Mouse (Mus musculus): Measurements from ENCODE around the gene Cux1. TPM values are rescaled to one million over a fixed set of nuclear protein-coding genes. Genes with fewer than 3 reads are reported as not detected.

The Cux1 gene
- polyA plus RNA-seq, 1 experiment from 2014 or later, result 100 TPM

- H3K36me3 ChIP-seq (ENCODE audit: control insufficient read depth, insufficient read depth, low read length), result no peaks in the 10 kb centered on the region
- WGBS, result 56% methylated on average over 4 of the region's 4 CpGs
- peak; percentile 20; the same call in 1 of the 2 replicates for ATAC-seq
- H3K4me1 ChIP-seq (ENCODE audit: control insufficient read depth, insufficient read depth, low read depth, low read length), result peaks cover 17% of the 10 kb centered on the region
- peak overlapping the region; percentile 50 for H3K27ac ChIP-seq (ENCODE audit: low read depth, low read length)
- H3K9me3 ChIP-seq (ENCODE audit: control insufficient read depth, low read length), result no peaks in the 10 kb centered on the region
- no peaks in the 10 kb centered on the region for H3K27me3 ChIP-seq (replicated peaks; ENCODE audit: control insufficient read depth, insufficient read depth, low read length)
- H3K4me2 ChIP-seq (ENCODE audit: low read length), result no peak overlapping the region
- H3K4me3 ChIP-seq (ENCODE audit: low read length), result no peak overlapping the region
- H3K9ac ChIP-seq (ENCODE audit: low read depth, low read length), result no peak overlapping the region
Measured at GRCm38 (mm10) chr5:136427121-136427771, 140.0 kb downstream of the Cux1 start.

- ATAC-seq, result no peak
- 95% methylated on average over 2 of the region's 2 CpGs for WGBS
- no peak overlapping the region for H3K9ac ChIP-seq (ENCODE audit: low read depth, low read length)
- H3K4me1 ChIP-seq (ENCODE audit: control insufficient read depth, insufficient read depth, low read depth, low read length), result peaks cover 7% of the 10 kb centered on the region
- no peaks in the 10 kb centered on the region for H3K9me3 ChIP-seq (ENCODE audit: control insufficient read depth, low read length)
- no peak overlapping the region for H3K4me2 ChIP-seq (ENCODE audit: low read length)
- H3K27ac ChIP-seq (ENCODE audit: low read depth, low read length), result no peak overlapping the region
- no peaks in the 10 kb centered on the region for H3K36me3 ChIP-seq (ENCODE audit: control insufficient read depth, insufficient read depth, low read length)
- no peak overlapping the region for H3K4me3 ChIP-seq (ENCODE audit: low read length)
- H3K27me3 ChIP-seq (replicated peaks; ENCODE audit: control insufficient read depth, insufficient read depth, low read length), result no peaks in the 10 kb centered on the region
Measured at GRCm38 (mm10) chr5:136422948-136423347, 144.3 kb downstream of the Cux1 start.

GRCm38 (mm10) chr5:136421885-136422284, 145.4 kb downstream of the Cux1 start:
- no peaks in the 10 kb centered on the region for H3K4me1 ChIP-seq (ENCODE audit: control insufficient read depth, insufficient read depth, low read depth, low read length)
- H3K4me3 ChIP-seq (ENCODE audit: low read length), result no peak overlapping the region
- WGBS, result 96% methylated on average over 3 of the region's 3 CpGs
- no peak overlapping the region for H3K4me2 ChIP-seq (ENCODE audit: low read length)
- H3K9ac ChIP-seq (ENCODE audit: low read depth, low read length), result no peak overlapping the region
- H3K27ac ChIP-seq (ENCODE audit: low read depth, low read length), result no peak overlapping the region
- no peaks in the 10 kb centered on the region for H3K36me3 ChIP-seq (ENCODE audit: control insufficient read depth, insufficient read depth, low read length)
- ATAC-seq, result no peak
- H3K27me3 ChIP-seq (replicated peaks; ENCODE audit: control insufficient read depth, insufficient read depth, low read length), result no peaks in the 10 kb centered on the region
- H3K9me3 ChIP-seq (ENCODE audit: control insufficient read depth, low read length), result no peaks in the 10 kb centered on the region

GRCm38 (mm10) chr5:136421316-136421715, 146.0 kb downstream of the Cux1 start:
- Histone ChIP-seq H3K9me3 (ENCODE audit: control insufficient read depth, low read length) (no peaks in the 10 kb centered on the region), H3K27ac (ENCODE audit: low read depth, low read length) (no peak overlapping the region), H3K4me2 (ENCODE audit: low read length) (no peak overlapping the region), H3K4me1 (ENCODE audit: control insufficient read depth, insufficient read depth, low read depth, low read length) (no peaks in the 10 kb centered on the region), H3K4me3 (ENCODE audit: low read length) (no peak overlapping the region), H3K36me3 (ENCODE audit: control insufficient read depth, insufficient read depth, low read length) (no peaks in the 10 kb centered on the region), H3K9ac (ENCODE audit: low read depth, low read length) (no peak overlapping the region), H3K27me3 (replicated peaks; ENCODE audit: control insufficient read depth, insufficient read depth, low read length) (no peaks in the 10 kb centered on the region)
- ATAC-seq, result no peak
- WGBS, result 91% methylated on average over 3 of the region's 3 CpGs

- 87% methylated on average over 3 of the region's 3 CpGs for WGBS
- Histone ChIP-seq H3K36me3 (ENCODE audit: control insufficient read depth, insufficient read depth, low read length) (no peaks in the 10 kb centered on the region), H3K4me2 (ENCODE audit: low read length) (no peak overlapping the region)
Measured at GRCm38 (mm10) chr5:136420342-136420741, 146.9 kb downstream of the Cux1 start.

GRCm38 (mm10) chr5:136417891-136418290, 149.4 kb downstream of the Cux1 start:
- H3K9me3 ChIP-seq (ENCODE audit: control insufficient read depth, low read length), result no peaks in the 10 kb centered on the region
- H3K4me3 ChIP-seq (ENCODE audit: low read length), result no peak overlapping the region
- no peak for ATAC-seq
- no peak overlapping the region for H3K9ac ChIP-seq (ENCODE audit: low read depth, low read length)
- H3K4me2 ChIP-seq (ENCODE audit: low read length), result no peak overlapping the region
- no peaks in the 10 kb centered on the region for H3K27me3 ChIP-seq (replicated peaks; ENCODE audit: control insufficient read depth, insufficient read depth, low read length)
- H3K4me1 ChIP-seq (ENCODE audit: control insufficient read depth, insufficient read depth, low read depth, low read length), result no peaks in the 10 kb centered on the region
- 93% methylated on average over 4 of the region's 4 CpGs for WGBS
- no peaks in the 10 kb centered on the region for H3K36me3 ChIP-seq (ENCODE audit: control insufficient read depth, insufficient read depth, low read length)
- H3K27ac ChIP-seq (ENCODE audit: low read depth, low read length), result no peak overlapping the region

More at GRCm38 (mm10) chr5:136420342-136420741, 146.9 kb downstream of the Cux1 start:
- no peaks in the 10 kb centered on the region for H3K4me1 ChIP-seq (ENCODE audit: control insufficient read depth, insufficient read depth, low read depth, low read length)
- no peaks in the 10 kb centered on the region for H3K27me3 ChIP-seq (replicated peaks; ENCODE audit: control insufficient read depth, insufficient read depth, low read length)
- no peak for ATAC-seq
- H3K27ac ChIP-seq (ENCODE audit: low read depth, low read length), result no peak overlapping the region
- H3K9ac ChIP-seq (ENCODE audit: low read depth, low read length), result no peak overlapping the region
- H3K9me3 ChIP-seq (ENCODE audit: control insufficient read depth, low read length), result no peaks in the 10 kb centered on the region
- no peak overlapping the region for H3K4me3 ChIP-seq (ENCODE audit: low read length)

- Histone ChIP-seq H3K27me3 (replicated peaks; ENCODE audit: control insufficient read depth, insufficient read depth, low read length) (no peaks in the 10 kb centered on the region), H3K4me1 (ENCODE audit: control insufficient read depth, insufficient read depth, low read depth, low read length) (no peaks in the 10 kb centered on the region; the same call in 1 of the 2 replicates), H3K4me3 (ENCODE audit: low read length) (no peak overlapping the region), H3K4me2 (ENCODE audit: low read length) (no peak overlapping the region), H3K36me3 (ENCODE audit: control insufficient read depth, insufficient read depth, low read length) (no peaks in the 10 kb centered on the region), H3K9ac (ENCODE audit: low read depth, low read length) (no peak overlapping the region), H3K27ac (ENCODE audit: low read depth, low read length) (no peak overlapping the region), H3K9me3 (ENCODE audit: control insufficient read depth, low read length) (no peaks in the 10 kb centered on the region)
- 73% methylated on average over 2 of the region's 2 CpGs for WGBS
- ATAC-seq, result no peak
Measured at GRCm38 (mm10) chr5:136414479-136414878, 152.8 kb downstream of the Cux1 start.

GRCm38 (mm10) chr5:136410681-136411181, 156.6 kb downstream of the Cux1 start:
- Histone ChIP-seq H3K9me3 (ENCODE audit: control insufficient read depth, low read length) (no peaks in the 10 kb centered on the region), H3K27ac (ENCODE audit: low read depth, low read length) (no peak overlapping the region), H3K9ac (ENCODE audit: low read depth, low read length) (no peak overlapping the region), H3K27me3 (replicated peaks; ENCODE audit: control insufficient read depth, insufficient read depth, low read length) (no peaks in the 10 kb centered on the region), H3K4me2 (ENCODE audit: low read length) (no peak overlapping the region), H3K4me3 (ENCODE audit: low read length) (no peak overlapping the region), H3K36me3 (ENCODE audit: control insufficient read depth, insufficient read depth, low read length) (no peaks in the 10 kb centered on the region), H3K4me1 (ENCODE audit: control insufficient read depth, insufficient read depth, low read depth, low read length) (peaks cover 2% of the 10 kb centered on the region)
- 63% methylated on average over 7 of the region's 7 CpGs for WGBS
- ATAC-seq, result no peak

GRCm38 (mm10) chr5:136406357-136406756, 160.9 kb downstream of the Cux1 start:
- no peak for ATAC-seq
- H3K27ac ChIP-seq (ENCODE audit: low read depth, low read length), result no peak overlapping the region

More at GRCm38 (mm10) chr5:136406357-136406756, 160.9 kb downstream of the Cux1 start:
- H3K4me2 ChIP-seq (ENCODE audit: low read length), result no peak overlapping the region
- H3K36me3 ChIP-seq (ENCODE audit: control insufficient read depth, insufficient read depth, low read length), result no peaks in the 10 kb centered on the region
- H3K27me3 ChIP-seq (replicated peaks; ENCODE audit: control insufficient read depth, insufficient read depth, low read length), result no peaks in the 10 kb centered on the region
- H3K9me3 ChIP-seq (ENCODE audit: control insufficient read depth, low read length), result no peaks in the 10 kb centered on the region
- H3K4me1 ChIP-seq (ENCODE audit: control insufficient read depth, insufficient read depth, low read depth, low read length), result peaks cover 15% of the 10 kb centered on the region
- H3K4me3 ChIP-seq (ENCODE audit: low read length), result no peak overlapping the region
- no peak overlapping the region for H3K9ac ChIP-seq (ENCODE audit: low read depth, low read length)

Data from hindbrain, embryonic 16.5 days (tissue).